Mouse (Mus musculus): Measurements from ENCODE around the gene Frrs1l.

Gene Frrs1l

GRCm38 (mm10) chr4:56990215-56990584, at the start of gene Frrs1l:
TSS of gene Frrs1l (minus strand) at chr4:56990391.
- DNase-seq (ENCODE audit: low spot score), result no peak

- no peak for DNase-seq (ENCODE audit: low spot score)
These were observed 49.2 kb upstream of the Frrs1l start for GRCm38 (mm10) chr4:57039127-57040031.

- DNase-seq (ENCODE audit: low spot score), result no peak
These were observed 47.4 kb upstream of the Frrs1l start for GRCm38 (mm10) chr4:57037554-57037953.

- no peak for DNase-seq (ENCODE audit: low spot score)
These were observed 44.0 kb upstream of the Frrs1l start for GRCm38 (mm10) chr4:57034169-57034568.

GRCm38 (mm10) chr4:57031440-57031839, 41.2 kb upstream of the Frrs1l start:
- no peak for DNase-seq (ENCODE audit: low spot score)

- DNase-seq (ENCODE audit: low spot score), result no peak
These were observed 37.8 kb upstream of the Frrs1l start for GRCm38 (mm10) chr4:57027954-57028353.

GRCm38 (mm10) chr4:57023527-57023926, 33.3 kb upstream of the Frrs1l start:
- no peak for DNase-seq (ENCODE audit: low spot score)

- DNase-seq (ENCODE audit: low spot score), result no peak
These were observed 31.1 kb upstream of the Frrs1l start for GRCm38 (mm10) chr4:57021288-57021687.

- DNase-seq (ENCODE audit: low spot score), result peak; percentile 14
These were observed 27.0 kb upstream of the Frrs1l start for GRCm38 (mm10) chr4:57017229-57017628.

- no peak for DNase-seq (ENCODE audit: low spot score)
These were observed 26.4 kb upstream of the Frrs1l start for GRCm38 (mm10) chr4:57016366-57017171.

- DNase-seq (ENCODE audit: low spot score), result no peak
These were observed 24.8 kb upstream of the Frrs1l start for GRCm38 (mm10) chr4:57015032-57015431.

GRCm38 (mm10) chr4:57011454-57012046, 21.4 kb upstream of the Frrs1l start:
- DNase-seq (ENCODE audit: low spot score), result no peak

GRCm38 (mm10) chr4:57010919-57011318, 20.7 kb upstream of the Frrs1l start:
- DNase-seq (ENCODE audit: low spot score), result no peak

- no peak for DNase-seq (ENCODE audit: low spot score)
These were observed 20.2 kb upstream of the Frrs1l start for GRCm38 (mm10) chr4:57010425-57010824.

- DNase-seq (ENCODE audit: low spot score), result no peak
These were observed 17.5 kb upstream of the Frrs1l start for GRCm38 (mm10) chr4:57007717-57008116.

- no peak for DNase-seq (ENCODE audit: low spot score)
These were observed 14.8 kb upstream of the Frrs1l start for GRCm38 (mm10) chr4:57005011-57005410.

GRCm38 (mm10) chr4:57003886-57004285, 13.7 kb upstream of the Frrs1l start:
- no peak for DNase-seq (ENCODE audit: low spot score)

- no peak for DNase-seq (ENCODE audit: low spot score)
These were observed 12.6 kb upstream of the Frrs1l start for GRCm38 (mm10) chr4:57002751-57003150.

- no peak for DNase-seq (ENCODE audit: low spot score)
These were observed 11.2 kb upstream of the Frrs1l start for GRCm38 (mm10) chr4:57001437-57001836.

GRCm38 (mm10) chr4:56993331-56993730, 3.1 kb upstream of the Frrs1l start:
- DNase-seq (ENCODE audit: low spot score), result no peak

- no peak for DNase-seq (ENCODE audit: low spot score)
These were observed 1.8 kb upstream of the Frrs1l start for GRCm38 (mm10) chr4:56991951-56992350.

GRCm38 (mm10) chr4:56989431-56990214, 568 bp downstream of the Frrs1l start:
- no peak for DNase-seq (ENCODE audit: low spot score)
